Mouse (Mus musculus): ENCODE results near the gene Dennd4b.

GRCm38 (mm10) chr3:90255194-90255565 is 9.8 kb upstream of the Dennd4b start:
- TF ChIP-seq POLR2A (IDR thresholded peaks at IDR 0.05; ENCODE audit: borderline replicate concordance, low read depth, low read length): no peak
- TF ChIP-seq CTCF (IDR thresholded peaks at IDR 0.05; ENCODE audit: low read depth, low read length): no peak

All from bone marrow macrophage, adult 2 months (primary cell).